9 mouse cellular contexts compared by ENCODE assay signal in the genomic region with DNA sequence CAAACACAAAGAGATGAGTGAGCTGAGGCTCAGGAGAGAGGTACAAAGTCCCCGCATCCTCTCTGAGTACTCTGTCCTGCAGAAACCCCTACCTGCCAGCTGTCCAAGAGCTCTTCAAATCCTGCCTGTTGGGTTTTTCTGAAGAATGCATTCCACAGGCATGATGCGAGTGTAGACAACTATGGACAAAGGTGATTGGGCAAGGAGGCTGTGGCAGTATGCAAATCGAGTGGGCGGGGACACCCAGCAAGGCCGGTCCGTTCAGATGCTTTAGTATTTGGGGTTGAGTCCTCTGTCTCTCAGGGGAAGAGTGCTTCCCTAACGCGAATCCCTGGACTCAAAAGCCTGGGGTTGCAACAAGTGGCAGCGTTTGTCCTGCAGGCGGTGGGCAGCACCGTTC. TPM values are rescaled to one million over a fixed set of nuclear protein-coding genes. Genes with fewer than 3 reads are reported as not detected.
DNase-seq lines count a peak whose midpoint lies in the region; ATAC-seq and TF ChIP-seq lines count a peak whose summit lies in the region.
"Had no signal": no experiment of that assay in that cellular context is flagged by ENCODE, and none has a peak within 500 bp of the region (broad histone marks: within the 10 kb centered on the region; RNA-seq: fewer than 3 reads in every experiment).

No protein-coding gene starts in this region.

- H3K27me3 ChIP-seq in heart, embryonic 11.5 days (ENCODE audit: control insufficient read depth, insufficient read depth, low read length): no peaks in the 10 kb centered on the region
- peaks cover 4% of the 10 kb centered on the region for H3K27me3 ChIP-seq in Patski
- no peaks in the 10 kb centered on the region for H3K27me3 ChIP-seq in intestine, embryonic 14.5 days (replicated peaks; ENCODE audit: control insufficient read depth, insufficient read depth, low read length)
- no peaks in the 10 kb centered on the region for H3K27me3 ChIP-seq in lung, embryonic 16.5 days (ENCODE audit: control insufficient read depth, insufficient read depth, low read depth, low read length)

- 8% methylated on average over 11 of the region's 11 CpGs for WGBS in heart, embryonic 11.5 days (ENCODE audit: insufficient replicate concordance)
- 7% methylated on average over 11 of the region's 11 CpGs for WGBS in intestine, embryonic 14.5 days
- WGBS in lung, embryonic 16.5 days: 9% methylated on average over 11 of the region's 11 CpGs

- intact Hi-C loops in heart, postnatal 10 days (cut with DNase I): no loop called here

- no peaks in the 10 kb centered on the region for H3K9me3 ChIP-seq in heart, embryonic 11.5 days (replicated peaks; ENCODE audit: control insufficient read depth, low read length)
- H3K9me3 ChIP-seq in intestine, embryonic 14.5 days (ENCODE audit: control insufficient read depth, low read length): no peaks in the 10 kb centered on the region
- no peaks in the 10 kb centered on the region for H3K9me3 ChIP-seq in lung, embryonic 16.5 days (ENCODE audit: control insufficient read depth, low read length)

- H3K9ac ChIP-seq in heart, embryonic 11.5 days (ENCODE audit: low read depth, low read length): no peak overlapping the region
- H3K9ac ChIP-seq in intestine, embryonic 14.5 days (ENCODE audit: low read length): no peak overlapping the region
- H3K9ac ChIP-seq in lung, embryonic 16.5 days (ENCODE audit: low read length): no peak overlapping the region

- H3K27ac ChIP-seq in heart, embryonic 11.5 days (ENCODE audit: low read depth, low read length): no peak overlapping the region
- no peak overlapping the region for H3K27ac ChIP-seq in intestine, embryonic 14.5 days (ENCODE audit: low read depth)
- H3K27ac ChIP-seq in lung, embryonic 16.5 days (ENCODE audit: low read length): no peak overlapping the region
- H3K27ac ChIP-seq in layer of hippocampus, adult 2 months: no peak overlapping the region

- CTCF ChIA-PET in Patski (lab: Charles Lee): no interaction called here

- POLR2A ChIA-PET in Patski (lab: Charles Lee): no interaction called here

- H3K36me3 ChIP-seq in heart, embryonic 11.5 days (ENCODE audit: control insufficient read depth, insufficient read depth, low read length): no peaks in the 10 kb centered on the region
- no peaks in the 10 kb centered on the region for H3K36me3 ChIP-seq in intestine, embryonic 14.5 days (ENCODE audit: control insufficient read depth, insufficient read depth, low read length)
- no peaks in the 10 kb centered on the region for H3K36me3 ChIP-seq in lung, embryonic 16.5 days (ENCODE audit: control insufficient read depth, insufficient read depth, low read length)

- ATAC-seq in heart, embryonic 11.5 days (replicated peaks; ENCODE audit: insufficient number of reproducible peaks, low FRiP score, low TSS enrichment): no peak
- ATAC-seq in Patski: peak; percentile 51
- ATAC-seq in intestine, embryonic 14.5 days (replicated peaks; ENCODE audit: low FRiP score, low TSS enrichment, low read depth): peak; percentile 70
- peak; percentile 90 for ATAC-seq in lung, embryonic 16.5 days (ENCODE audit: low read depth)
- no peak for ATAC-seq in CD4-positive, CD25-positive, alpha-beta regulatory T cell, adult 4 months

- 0 out of 2 replicates have a peak, but pooled peaks cover 2% of the 10 kb centered on the region for H3K4me1 ChIP-seq in heart, embryonic 11.5 days (ENCODE audit: control insufficient read depth, insufficient read depth, low read length)
- H3K4me1 ChIP-seq in intestine, embryonic 14.5 days (replicated peaks; ENCODE audit: control insufficient read depth, insufficient read depth, low read length): peaks cover 4% of the 10 kb centered on the region; the same call in 1 of the 2 replicates
- peaks cover 5% of the 10 kb centered on the region; the same call in 1 of the 2 replicates for H3K4me1 ChIP-seq in lung, embryonic 16.5 days (replicated peaks; ENCODE audit: control insufficient read depth, insufficient read depth, low read length)

- H3K4me2 ChIP-seq in heart, embryonic 11.5 days: peak overlapping the region; percentile 17
- H3K4me2 ChIP-seq in intestine, embryonic 14.5 days (ENCODE audit: low read length): peak overlapping the region; percentile 22; the same call in 1 of the 2 replicates
- peak overlapping the region; percentile 36 for H3K4me2 ChIP-seq in lung, embryonic 16.5 days (ENCODE audit: low read depth, low read length)

- H3K4me3 ChIP-seq in heart, embryonic 11.5 days (ENCODE audit: low read depth, low read length): no peak overlapping the region
- H3K4me3 ChIP-seq in intestine, embryonic 14.5 days (ENCODE audit: low read depth, low read length): no peak overlapping the region
- no peak overlapping the region for H3K4me3 ChIP-seq in lung, embryonic 16.5 days (ENCODE audit: low read length)
- no peak overlapping the region for H3K4me3 ChIP-seq in layer of hippocampus, adult 2 months

- no peak for DNase-seq in heart, postnatal 10 days
- no peak for DNase-seq in Patski (ENCODE audit: low read depth, low spot score)
- DNase-seq in intestine, embryonic 14.5 days (ENCODE audit: low spot score): no peak
- no peak for DNase-seq in gastrocnemius, postnatal 10 days
- DNase-seq in layer of hippocampus, adult 2 months (ENCODE audit: low spot score in 2 of 2): no peak
- DNase-seq: thymus, adult 18-20 months had no signal

- no peak for TF ChIP-seq CTCF in Patski (IDR thresholded peaks at IDR 0.05)
- TF ChIP-seq CTCF in layer of hippocampus, adult 2 months (conservative IDR thresholded peaks at IDR 0.05): no peak

- in situ Hi-C loops in Patski (cut with MboI; ENCODE audit: low pct_unique_long_range_greater_than_20kb): no loop called here

RNA-seq across cellular contexts. Expression of a gene that starts 18.5 kb away (rescaled TPM):
- polyA plus RNA-seq in heart, embryonic 11.5 days (2014; fragmentation: Nextera tagmentation; extraction: Ambion mirVana): 18.8 and 21.4 TPM in 2 replicates
- 10 to 100 TPM; 62.5 to 62.7 TPM for total RNA-seq in heart, postnatal 10 days (2021)
- polyA plus RNA-seq in Patski (2021): 55.7 TPM
- 20.7 and 22.7 TPM in 2 replicates for polyA plus RNA-seq in intestine, embryonic 14.5 days (2014; fragmentation: Nextera tagmentation; extraction: Ambion mirVana)
- polyA plus RNA-seq in lung, embryonic 16.5 days (2015; fragmentation: Nextera tagmentation; extraction: Ambion mirVana): 23.6 and 27.1 TPM in 2 replicates
- polyA plus RNA-seq in CD4-positive, CD25-positive, alpha-beta regulatory T cell, adult 4 months (2017; shearing (Covaris generic)): 1 to 10 TPM in 1 of 2 experiments, under 1 TPM in 1; 0.95 to 1.0 TPM
- total RNA-seq in gastrocnemius, postnatal 10 days (2021): 10 to 100 TPM; 40.5 to 49.4 TPM
- 100 to 1,000 TPM; 240 to 254 TPM for total RNA-seq in layer of hippocampus, adult 2 months (2021)

RNA-seq across cellular contexts. Expression of a gene that starts 20.5 kb away (rescaled TPM):
- polyA plus RNA-seq in heart, embryonic 11.5 days (2014; fragmentation: Nextera tagmentation; extraction: Ambion mirVana): 0.41 and 0.73 TPM in 2 replicates
- under 1 TPM; 0.10 TPM for total RNA-seq in heart, postnatal 10 days (2021)
- not detected for polyA plus RNA-seq in Patski (2021)
- polyA plus RNA-seq in intestine, embryonic 14.5 days (2014; fragmentation: Nextera tagmentation; extraction: Ambion mirVana): 0.09 and 0.28 TPM in 2 replicates
- 0.13 and 0.25 TPM in 2 replicates for polyA plus RNA-seq in lung, embryonic 16.5 days (2015; fragmentation: Nextera tagmentation; extraction: Ambion mirVana)
- not detected for polyA plus RNA-seq in CD4-positive, CD25-positive, alpha-beta regulatory T cell, adult 4 months (2017; shearing (Covaris generic))
- under 1 TPM; 0.23 to 0.27 TPM for total RNA-seq in gastrocnemius, postnatal 10 days (2021)
- total RNA-seq in layer of hippocampus, adult 2 months (2021): 100 to 1,000 TPM; 137 to 142 TPM

RNA-seq across cellular contexts. Expression of a gene that starts 20.6 kb away (rescaled TPM):
- 0.29 TPM in 1 of 2 replicates, not detected in the other for polyA plus RNA-seq in heart, embryonic 11.5 days (2014; fragmentation: Nextera tagmentation; extraction: Ambion mirVana)
- not detected for total RNA-seq in heart, postnatal 10 days (2021)
- polyA plus RNA-seq in Patski (2021): not detected
- polyA plus RNA-seq in intestine, embryonic 14.5 days (2014; fragmentation: Nextera tagmentation; extraction: Ambion mirVana): not detected in 2 replicates
- not detected in 2 replicates for polyA plus RNA-seq in lung, embryonic 16.5 days (2015; fragmentation: Nextera tagmentation; extraction: Ambion mirVana)
- polyA plus RNA-seq in CD4-positive, CD25-positive, alpha-beta regulatory T cell, adult 4 months (2017; shearing (Covaris generic)): not detected
- not detected for total RNA-seq in gastrocnemius, postnatal 10 days (2021)
- total RNA-seq in layer of hippocampus, adult 2 months (2021): 1 to 10 TPM; 2.5 to 3.4 TPM

RNA-seq across cellular contexts. Expression of a gene that starts 30.3 kb away (rescaled TPM):
- polyA plus RNA-seq in heart, embryonic 11.5 days (2014; fragmentation: Nextera tagmentation; extraction: Ambion mirVana): not detected in 2 replicates
- not detected for total RNA-seq in heart, postnatal 10 days (2021)
- not detected for polyA plus RNA-seq in Patski (2021)
- polyA plus RNA-seq in intestine, embryonic 14.5 days (2014; fragmentation: Nextera tagmentation; extraction: Ambion mirVana): not detected in 2 replicates
- not detected in 2 replicates for polyA plus RNA-seq in lung, embryonic 16.5 days (2015; fragmentation: Nextera tagmentation; extraction: Ambion mirVana)
- polyA plus RNA-seq in CD4-positive, CD25-positive, alpha-beta regulatory T cell, adult 4 months (2017; shearing (Covaris generic)): not detected
- total RNA-seq in gastrocnemius, postnatal 10 days (2021): not detected
- total RNA-seq in layer of hippocampus, adult 2 months (2021): under 1 TPM in 1 of 2 experiments, not detected in 1; 0.52 TPM

RNA-seq across cellular contexts. Expression of a gene that starts 43.6 kb away (rescaled TPM):
- polyA plus RNA-seq in heart, embryonic 11.5 days (2014; fragmentation: Nextera tagmentation; extraction: Ambion mirVana): 3.3 and 3.7 TPM in 2 replicates
- total RNA-seq in heart, postnatal 10 days (2021): under 1 TPM; 0.55 to 0.69 TPM
- not detected for polyA plus RNA-seq in Patski (2021)
- 0.97 and 1.4 TPM in 2 replicates for polyA plus RNA-seq in intestine, embryonic 14.5 days (2014; fragmentation: Nextera tagmentation; extraction: Ambion mirVana)
- polyA plus RNA-seq in lung, embryonic 16.5 days (2015; fragmentation: Nextera tagmentation; extraction: Ambion mirVana): 1.9 and 2.8 TPM in 2 replicates
- polyA plus RNA-seq in CD4-positive, CD25-positive, alpha-beta regulatory T cell, adult 4 months (2017; shearing (Covaris generic)): not detected
- total RNA-seq in gastrocnemius, postnatal 10 days (2021): under 1 TPM; 0.45 to 0.54 TPM
- total RNA-seq in layer of hippocampus, adult 2 months (2021): 1 to 10 TPM; 4.8 to 5.1 TPM

Comparison
In these comparisons a context has a peak if more than half of its experiments do, and no peak if none do; other contexts are left out.
1. ATAC-seq: peak in Patski (single experiment), intestine, embryonic 14.5 days (single experiment) and lung, embryonic 16.5 days (single experiment); none in heart, embryonic 11.5 days (single experiment) and CD4-positive, CD25-positive, alpha-beta regulatory T cell, adult 4 months (single experiment).
2. Peak in every context shown above with its lines, with median percentiles within 50 percentile points of each other: H3K4me2 ChIP-seq.